In genomic region chr15:81824832-81825231, GRCm38 (mm10) we compare ENCODE assay signal across 17 mouse cellular contexts.
"Had no signal": no experiment of that assay in that cellular context is flagged by ENCODE, and none has a peak within 500 bp of the region (broad histone marks: within the 10 kb centered on the region; RNA-seq: fewer than 3 reads in every experiment).

No protein-coding gene starts in this region.

- H3K9me3 ChIP-seq: neural tube, embryonic 12.5 days; neural tube, embryonic 13.5 days; neural tube, embryonic 15.5 days; stomach, embryonic 15.5 days had no signal

- DNase-seq: retina, postnatal 1 day; right cerebral cortex, adult 18-20 months; right cerebral cortex, postnatal 14 days; right cerebral cortex, postnatal 25 days; right cerebral cortex, postnatal 4 days; spleen, adult 18-20 months; thymus, adult 18-20 months; thymus, adult 2 months; thymus, postnatal 14 days; thymus, postnatal 25 days; thymus, postnatal 36 days; thymus, postnatal 4 days had no signal

- H3K9ac ChIP-seq: neural tube, embryonic 12.5 days; neural tube, embryonic 13.5 days; neural tube, embryonic 15.5 days; stomach, embryonic 15.5 days had no signal

- H3K27me3 ChIP-seq: neural tube, embryonic 12.5 days; neural tube, embryonic 13.5 days; neural tube, embryonic 15.5 days; stomach, embryonic 15.5 days had no signal

- H3K4me1 ChIP-seq: neural tube, embryonic 12.5 days; neural tube, embryonic 13.5 days; neural tube, embryonic 15.5 days; stomach, embryonic 15.5 days had no signal

- H3K27ac ChIP-seq: neural tube, embryonic 12.5 days; neural tube, embryonic 13.5 days; neural tube, embryonic 15.5 days; stomach, embryonic 15.5 days; stomach, postnatal 0 days had no signal

- H3K4me2 ChIP-seq: neural tube, embryonic 12.5 days; neural tube, embryonic 13.5 days; neural tube, embryonic 15.5 days; stomach, embryonic 15.5 days had no signal

- H3K4me3 ChIP-seq: neural tube, embryonic 12.5 days; neural tube, embryonic 13.5 days; neural tube, embryonic 15.5 days; stomach, embryonic 15.5 days had no signal
